Mouse (Mus musculus) layer of hippocampus, adult 8-10 months (tissue): ENCODE data around the gene Pwwp2b. TPM values are rescaled to one million over a fixed set of nuclear protein-coding genes. Genes with fewer than 3 reads are reported as not detected.
A peak's percentile ranks its signal among the peaks of the same experiment; 100 is the strongest.

Source experiments
- DNase-seq, 2 experiments: peaks; one replicate each; pipeline ENCODE4 v3.0.0; 2022; ENCODE audit warnings: low spot score in 2 of 2
- total RNA-seq, 4 experiments: library from RNA; stranded (reverse); gene quantifications; 2 replicates each; pipeline ENCODE4 v1.2.4; 2022

Pwwp2b gene
- total RNA-seq = 10 to 100 TPM; 26.9 to 37.1 (median 32.1) TPM

GRCm38 (mm10) chr7:139247881-139248614 is at the start of gene Pwwp2b:
Gene Pwwp2b (plus strand): TSS chr7:139248482.
- peak; percentile 37 to 57 for DNase-seq

GRCm38 (mm10) chr7:139200108-139200507 is 48.2 kb upstream of the Pwwp2b start:
- peak in 1 of 2 experiments; percentile 72 for DNase-seq

GRCm38 (mm10) chr7:139201209-139201608 is 47.1 kb upstream of the Pwwp2b start:
- DNase-seq = no peak

- DNase-seq = no peak
These were observed 40.1 kb upstream of the Pwwp2b start for GRCm38 (mm10) chr7:139208023-139208772.

- DNase-seq = no peak
These were observed 39.5 kb upstream of the Pwwp2b start for GRCm38 (mm10) chr7:139208773-139209095.

GRCm38 (mm10) chr7:139211761-139212160 is 36.5 kb upstream of the Pwwp2b start:
- no peak for DNase-seq

- DNase-seq = peak; percentile 98 to 99
These were observed 35.2 kb upstream of the Pwwp2b start, which contains the start of the genes Lrrc27 and Stk32c for GRCm38 (mm10) chr7:139212754-139213745. Gene Lrrc27 (plus strand): TSS chr7:139212988. Gene Stk32c (minus strand): TSS chr7:139213307.

- no peak for DNase-seq
These were observed 34.5 kb upstream of the Pwwp2b start for GRCm38 (mm10) chr7:139213751-139214150.

GRCm38 (mm10) chr7:139214160-139214559 is 34.1 kb upstream of the Pwwp2b start:
- no peak for DNase-seq

- DNase-seq = no peak
These were observed 33.5 kb upstream of the Pwwp2b start for GRCm38 (mm10) chr7:139214596-139215340.

GRCm38 (mm10) chr7:139215516-139215915 is 32.8 kb upstream of the Pwwp2b start:
- DNase-seq = no peak

- DNase-seq = no peak
These were observed 32.3 kb upstream of the Pwwp2b start for GRCm38 (mm10) chr7:139215946-139216345.

- DNase-seq = no peak
These were observed 31.8 kb upstream of the Pwwp2b start for GRCm38 (mm10) chr7:139216464-139216863.

GRCm38 (mm10) chr7:139217046-139217445 is 31.2 kb upstream of the Pwwp2b start:
- DNase-seq = no peak

- DNase-seq = no peak
These were observed 29.5 kb upstream of the Pwwp2b start for GRCm38 (mm10) chr7:139218641-139219415.

- no peak for DNase-seq
These were observed 28.8 kb upstream of the Pwwp2b start for GRCm38 (mm10) chr7:139219486-139219885.

- no peak for DNase-seq
These were observed 28.0 kb upstream of the Pwwp2b start for GRCm38 (mm10) chr7:139220303-139220702.

GRCm38 (mm10) chr7:139221072-139221471 is 27.2 kb upstream of the Pwwp2b start:
- DNase-seq = no peak

GRCm38 (mm10) chr7:139221856-139222255 is 26.4 kb upstream of the Pwwp2b start:
- DNase-seq = no peak

- DNase-seq = no peak
These were observed 25.9 kb upstream of the Pwwp2b start for GRCm38 (mm10) chr7:139222341-139222740.
